Comparison of ENCODE assay signal across 21 mouse cellular contexts in the genomic region with DNA sequence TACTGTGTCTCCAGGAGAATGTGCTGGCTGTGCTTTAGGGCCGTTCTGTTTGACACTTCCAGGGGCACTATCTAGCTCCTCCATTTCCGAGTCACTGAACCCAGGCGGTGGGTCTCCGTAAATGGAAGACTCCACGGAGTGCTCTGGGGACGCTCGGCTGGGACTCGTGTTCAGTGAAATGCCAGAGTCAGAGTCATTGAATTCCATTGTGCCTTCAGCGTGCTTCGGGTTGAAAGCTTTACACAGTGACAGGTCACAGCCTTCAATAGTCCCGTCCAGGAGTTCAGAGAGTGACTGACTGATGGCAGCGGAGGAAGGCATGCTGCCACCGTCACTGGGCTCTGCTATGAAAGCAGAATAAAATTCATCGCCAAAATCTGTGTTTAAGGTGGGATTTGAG. TPM values are rescaled to one million over a fixed set of nuclear protein-coding genes. Genes with fewer than 3 reads are reported as not detected.
DNase-seq lines count a peak whose midpoint lies in the region; ATAC-seq and TF ChIP-seq lines count a peak whose summit lies in the region.
"Had no signal": no experiment of that assay in that cellular context is flagged by ENCODE, and none has a peak within 500 bp of the region (broad histone marks: within the 10 kb centered on the region; RNA-seq: fewer than 3 reads in every experiment).

No protein-coding gene starts in this region.

- WGBS in heart, embryonic 10.5 days: 60% methylated on average over 14 of the region's 14 CpGs
- WGBS in heart, adult 2 months: 65% methylated on average over 14 of the region's 14 CpGs
- WGBS in heart, embryonic 14.5 days: 40% methylated on average over 14 of the region's 14 CpGs
- 65% methylated on average over 14 of the region's 14 CpGs for WGBS in hindbrain, embryonic 12.5 days
- 73% methylated on average over 14 of the region's 14 CpGs for WGBS in hindbrain, embryonic 11.5 days
- WGBS in midbrain, embryonic 14.5 days: 70% methylated on average over 14 of the region's 14 CpGs
- WGBS in midbrain, embryonic 10.5 days: 81% methylated on average over 14 of the region's 14 CpGs

- no peak for TF ChIP-seq CTCF in heart, adult 2 months (IDR thresholded peaks at IDR 0.05)

- ATAC-seq in heart, embryonic 14.5 days (ENCODE audit: insufficient number of reproducible peaks, insufficient read depth, low FRiP score, low read depth): peak; percentile 61
- no peak for ATAC-seq in hindbrain, embryonic 12.5 days (ENCODE audit: low FRiP score)
- no peak for ATAC-seq in hindbrain, embryonic 11.5 days (ENCODE audit: low FRiP score)
- no peak for ATAC-seq in midbrain, embryonic 14.5 days (ENCODE audit: low FRiP score, low TSS enrichment)
- ATAC-seq: activated CD4-positive, CD25-positive, alpha-beta regulatory T cell, adult 4 months; forebrain, embryonic 15.5 days; inflammation-experienced regulatory T-cells, adult 6 months; intestine, postnatal 0 days; Patski had no signal

- TF ChIP-seq POLR2A in heart, adult 2 months (IDR thresholded peaks at IDR 0.05; ENCODE audit: insufficient read depth, low read depth, low read length): no peak

- H3K4me3 ChIP-seq in heart, embryonic 10.5 days: no peak overlapping the region
- H3K4me3 ChIP-seq in heart, adult 2 months: no peak overlapping the region
- H3K4me3 ChIP-seq in heart, embryonic 14.5 days (ENCODE audit: control insufficient read depth in 1 of 2, insufficient read depth in 1 of 2, low read depth in 1 of 2, low read length in 2 of 2): no peak overlapping the region
- no peak overlapping the region for H3K4me3 ChIP-seq in hindbrain, embryonic 12.5 days
- H3K4me3 ChIP-seq in hindbrain, embryonic 11.5 days (ENCODE audit: low read depth, low read length): no peak overlapping the region
- H3K4me3 ChIP-seq in midbrain, embryonic 14.5 days (replicated peaks; ENCODE audit: low read depth, low read length): no peak overlapping the region
- H3K4me3 ChIP-seq in midbrain, embryonic 10.5 days: no peak overlapping the region
- H3K4me3 ChIP-seq: embryonic facial prominence, embryonic 12.5 days; forebrain, embryonic 15.5 days; hindbrain, embryonic 10.5 days had no signal

- peaks cover 12% of the 10 kb centered on the region for H3K4me1 ChIP-seq in heart, embryonic 10.5 days
- peaks cover 6% of the 10 kb centered on the region for H3K4me1 ChIP-seq in heart, adult 2 months (ENCODE audit: control insufficient read depth, insufficient read depth, low read length)
- peaks cover 8 to 20% of the 10 kb centered on the region in 2 experiments for H3K4me1 ChIP-seq in heart, embryonic 14.5 days (ENCODE audit: control insufficient read depth in 2 of 2, insufficient read depth in 2 of 2, low read length in 2 of 2)
- H3K4me1 ChIP-seq in hindbrain, embryonic 12.5 days: peaks cover 4% of the 10 kb centered on the region
- H3K4me1 ChIP-seq in hindbrain, embryonic 11.5 days (replicated peaks; ENCODE audit: control insufficient read depth, insufficient read depth, low read length): no peaks in the 10 kb centered on the region; the same call in 1 of the 2 replicates
- H3K4me1 ChIP-seq in midbrain, embryonic 14.5 days (ENCODE audit: control insufficient read depth, insufficient read depth, low read length): no peaks in the 10 kb centered on the region
- H3K4me1 ChIP-seq in midbrain, embryonic 10.5 days: peaks cover 4% of the 10 kb centered on the region
- H3K4me1 ChIP-seq: forebrain, embryonic 15.5 days had no signal

- peak overlapping the region; percentile 6 for H3K4me2 ChIP-seq in heart, embryonic 14.5 days (ENCODE audit: low read length)
- 0 out of 2 replicates have a peak overlapping the region, but pooled peaks have one; percentile 4 for H3K4me2 ChIP-seq in hindbrain, embryonic 12.5 days (replicated peaks)
- no peak overlapping the region for H3K4me2 ChIP-seq in hindbrain, embryonic 11.5 days (replicated peaks; ENCODE audit: low read depth, low read length)
- no peak overlapping the region for H3K4me2 ChIP-seq in midbrain, embryonic 14.5 days (ENCODE audit: low read length)
- H3K4me2 ChIP-seq: embryonic facial prominence, embryonic 12.5 days; forebrain, embryonic 15.5 days had no signal

- DNase-seq in heart, embryonic 10.5 days (ENCODE audit: low spot score): no peak
- DNase-seq in heart, adult 2 months: no peak
- DNase-seq in heart, adult 8-10 months (ENCODE audit: low spot score): no peak
- no peak for DNase-seq in hindbrain, embryonic 11.5 days (ENCODE audit: low spot score)
- no peak for DNase-seq in midbrain, embryonic 14.5 days
- DNase-seq in midbrain, embryonic 10.5 days (ENCODE audit: low spot score): no peak
- DNase-seq: adrenal gland, postnatal 14 days; cerebellum, adult 11-12 months; cerebellum, adult 9-10 months; cerebellum, postnatal 25 days; gastrocnemius, postnatal 10 days; kidney, adult 8-10 months had no signal

- no peak for TF ChIP-seq EP300 in heart, adult 2 months (IDR thresholded peaks at IDR 0.05; ENCODE audit: insufficient read depth, low read depth, low read length)

- no peak overlapping the region for H3K9ac ChIP-seq in heart, adult 2 months (ENCODE audit: low read depth, low read length)
- H3K9ac ChIP-seq in heart, embryonic 14.5 days (ENCODE audit: low read length): 0 out of 2 replicates have a peak overlapping the region, but pooled peaks have one; percentile 39
- H3K9ac ChIP-seq in hindbrain, embryonic 12.5 days: no peak overlapping the region; the same call in 1 of the 2 replicates
- no peak overlapping the region for H3K9ac ChIP-seq in hindbrain, embryonic 11.5 days (ENCODE audit: low read depth, low read length)
- H3K9ac ChIP-seq in midbrain, embryonic 14.5 days (replicated peaks; ENCODE audit: low read length): no peak overlapping the region
- H3K9ac ChIP-seq: embryonic facial prominence, embryonic 12.5 days; forebrain, embryonic 15.5 days had no signal

- H3K79me2 ChIP-seq in heart, adult 2 months (replicated peaks; ENCODE audit: control insufficient read depth, insufficient read depth, low read length): peaks cover 2% of the 10 kb centered on the region; the same call in 1 of the 2 replicates

- H3K36me3 ChIP-seq in heart, embryonic 10.5 days: peaks cover 53% of the 10 kb centered on the region
- peaks cover 28% of the 10 kb centered on the region for H3K36me3 ChIP-seq in heart, adult 2 months (ENCODE audit: control insufficient read depth, insufficient read depth, low read length)
- peaks cover 47% of the 10 kb centered on the region for H3K36me3 ChIP-seq in heart, embryonic 14.5 days (ENCODE audit: control insufficient read depth, insufficient read depth, low read length)
- H3K36me3 ChIP-seq in hindbrain, embryonic 12.5 days: no peaks in the 10 kb centered on the region
- H3K36me3 ChIP-seq in hindbrain, embryonic 11.5 days (ENCODE audit: control insufficient read depth, insufficient read depth, low read length): 0 out of 2 replicates have a peak, but pooled peaks cover 2% of the 10 kb centered on the region
- H3K36me3 ChIP-seq in midbrain, embryonic 14.5 days (ENCODE audit: control insufficient read depth, insufficient read depth, low read length): 0 out of 2 replicates have a peak, but pooled peaks cover 3% of the 10 kb centered on the region
- H3K36me3 ChIP-seq in midbrain, embryonic 10.5 days: peaks cover 58% of the 10 kb centered on the region

- peak overlapping the region; percentile 42; the same call in 1 of the 2 replicates for H3K27ac ChIP-seq in heart, embryonic 10.5 days
- no peak overlapping the region; the same call in 1 of the 2 replicates for H3K27ac ChIP-seq in heart, adult 2 months
- H3K27ac ChIP-seq in heart, embryonic 14.5 days (replicated peaks in 1 of 2; ENCODE audit: control insufficient read depth in 1 of 2, insufficient read depth in 1 of 2, low read depth in 2 of 2, low read length in 2 of 2): peak overlapping the region; percentile 54 to 74
- no peak overlapping the region for H3K27ac ChIP-seq in hindbrain, embryonic 12.5 days
- H3K27ac ChIP-seq in hindbrain, embryonic 11.5 days (ENCODE audit: low read depth, low read length): no peak overlapping the region; the same call in 1 of the 2 replicates
- H3K27ac ChIP-seq in midbrain, embryonic 14.5 days (replicated peaks; ENCODE audit: low read depth, low read length): 0 out of 2 replicates have a peak overlapping the region, but pooled peaks have one; percentile 26
- H3K27ac ChIP-seq in midbrain, embryonic 10.5 days (replicated peaks): no peak overlapping the region
- H3K27ac ChIP-seq: embryonic facial prominence, embryonic 12.5 days; forebrain, embryonic 15.5 days; hindbrain, embryonic 10.5 days had no signal

- no peaks in the 10 kb centered on the region for H3K27me3 ChIP-seq in heart, embryonic 10.5 days (ENCODE audit: insufficient read depth, poor library complexity, severe bottlenecking)
- no peaks in the 10 kb centered on the region for H3K27me3 ChIP-seq in heart, adult 2 months (ENCODE audit: control insufficient read depth, insufficient read depth, low read length)
- no peaks in the 10 kb centered on the region for H3K27me3 ChIP-seq in heart, embryonic 14.5 days (ENCODE audit: control insufficient read depth, insufficient read depth, low read length)
- H3K27me3 ChIP-seq in hindbrain, embryonic 12.5 days: no peaks in the 10 kb centered on the region
- no peaks in the 10 kb centered on the region for H3K27me3 ChIP-seq in hindbrain, embryonic 11.5 days (ENCODE audit: control insufficient read depth, insufficient read depth, low read length)
- H3K27me3 ChIP-seq in midbrain, embryonic 14.5 days (ENCODE audit: control insufficient read depth, insufficient read depth, low read length): no peaks in the 10 kb centered on the region
- no peaks in the 10 kb centered on the region for H3K27me3 ChIP-seq in midbrain, embryonic 10.5 days (ENCODE audit: low read depth, poor library complexity, severe bottlenecking)
- H3K27me3 ChIP-seq: embryonic facial prominence, embryonic 12.5 days; forebrain, embryonic 15.5 days; Patski had no signal

- H3K9me3 ChIP-seq in heart, embryonic 10.5 days: no peaks in the 10 kb centered on the region
- H3K9me3 ChIP-seq in heart, embryonic 14.5 days (ENCODE audit: control insufficient read depth, low read length): no peaks in the 10 kb centered on the region
- H3K9me3 ChIP-seq in hindbrain, embryonic 12.5 days (replicated peaks): no peaks in the 10 kb centered on the region
- no peaks in the 10 kb centered on the region for H3K9me3 ChIP-seq in hindbrain, embryonic 11.5 days (ENCODE audit: control insufficient read depth, low read length)
- no peaks in the 10 kb centered on the region for H3K9me3 ChIP-seq in midbrain, embryonic 14.5 days (ENCODE audit: control insufficient read depth, low read length)
- H3K9me3 ChIP-seq in midbrain, embryonic 10.5 days (replicated peaks): no peaks in the 10 kb centered on the region
- H3K9me3 ChIP-seq: embryonic facial prominence, embryonic 12.5 days; forebrain, embryonic 15.5 days; hindbrain, embryonic 10.5 days had no signal

- intact Hi-C loops in heart, adult 2 months (cut with DNase I): no loop called here

RNA-seq across cellular contexts. Expression of gene Hnrnpa3, which starts 17.5 kb away (rescaled TPM):
- 188 and 209 TPM in 2 replicates for polyA plus RNA-seq in heart, embryonic 10.5 days (2016; fragmentation: Nextera tagmentation; extraction: Ambion mirVana)
- total RNA-seq in heart, adult 2 months (2021): 100 to 1,000 TPM; 177 to 180 TPM
- polyA plus RNA-seq in heart, adult 2 months (2012; rRNA removed): 18.5 and 44.9 TPM in 2 replicates
- 121 and 134 TPM in 2 replicates for polyA plus RNA-seq in heart, embryonic 14.5 days (2014; fragmentation: Nextera tagmentation; extraction: Ambion mirVana)
- total RNA-seq in heart, adult 8-10 months (2022): 100 to 1,000 TPM; 132 to 185 (median 159) TPM
- polyA plus RNA-seq in hindbrain, embryonic 12.5 days (2016; fragmentation: Nextera tagmentation; extraction: Ambion mirVana): 352 and 360 TPM in 2 replicates
- polyA plus RNA-seq in hindbrain, embryonic 11.5 days (2014; fragmentation: Nextera tagmentation; extraction: Ambion mirVana): 304 and 320 TPM in 2 replicates
- 163 and 176 TPM in 2 replicates for polyA plus RNA-seq in midbrain, embryonic 14.5 days (2014; fragmentation: Nextera tagmentation; extraction: Ambion mirVana)
- 337 and 348 TPM in 2 replicates for polyA plus RNA-seq in midbrain, embryonic 10.5 days (2016; fragmentation: Nextera tagmentation; extraction: Ambion mirVana)

RNA-seq across cellular contexts. Expression of gene Nfe2l2, which starts 27.9 kb away (rescaled TPM):
- polyA plus RNA-seq in heart, embryonic 10.5 days (2016; fragmentation: Nextera tagmentation; extraction: Ambion mirVana): 42.8 and 45.0 TPM in 2 replicates
- 10 to 100 TPM; 56.2 to 67.1 TPM for total RNA-seq in heart, adult 2 months (2021)
- 36.5 and 52.4 TPM in 2 replicates for polyA plus RNA-seq in heart, adult 2 months (2012; rRNA removed)
- 52.5 and 55.3 TPM in 2 replicates for polyA plus RNA-seq in heart, embryonic 14.5 days (2014; fragmentation: Nextera tagmentation; extraction: Ambion mirVana)
- total RNA-seq in heart, adult 8-10 months (2022): 10 to 100 TPM; 57.9 to 75.1 (median 64.5) TPM
- polyA plus RNA-seq in hindbrain, embryonic 12.5 days (2016; fragmentation: Nextera tagmentation; extraction: Ambion mirVana): 20.0 and 20.5 TPM in 2 replicates
- 28.4 and 28.5 TPM in 2 replicates for polyA plus RNA-seq in hindbrain, embryonic 11.5 days (2014; fragmentation: Nextera tagmentation; extraction: Ambion mirVana)
- 5.8 and 11.4 TPM in 2 replicates for polyA plus RNA-seq in midbrain, embryonic 14.5 days (2014; fragmentation: Nextera tagmentation; extraction: Ambion mirVana)
- polyA plus RNA-seq in midbrain, embryonic 10.5 days (2016; fragmentation: Nextera tagmentation; extraction: Ambion mirVana): 25.8 and 27.7 TPM in 2 replicates

Comparison
In these comparisons a context has a peak if more than half of its experiments do, and no peak if none do; other contexts are left out.
1. H3K27ac ChIP-seq: peak in heart, embryonic 10.5 days (single experiment), heart, embryonic 14.5 days (2 of 2) and midbrain, embryonic 14.5 days (single experiment); none in heart, adult 2 months (single experiment), hindbrain, embryonic 12.5 days (single experiment), hindbrain, embryonic 11.5 days (single experiment) and midbrain, embryonic 10.5 days (single experiment).
2. H3K4me2 ChIP-seq: peak in heart, embryonic 14.5 days (single experiment) and hindbrain, embryonic 12.5 days (single experiment); none in hindbrain, embryonic 11.5 days (single experiment) and midbrain, embryonic 14.5 days (single experiment).